Mouse (Mus musculus) midbrain, embryonic 11.5 days (tissue): ENCODE results near the gene Srrt. TPM values are rescaled to one million over a fixed set of nuclear protein-coding genes. Genes with fewer than 3 reads are reported as not detected.

ENCODE experiments used
- ATAC-seq: fragments of 200-750 bp; cut with Nextera tagmentation; 2 replicates; pipeline ENCODE4 v1.8.0; 2017; ENCODE audit warnings: moderate TSS enrichment, moderate library complexity; ENCODE audit not compliant: low FRiP score
- DNase-seq: peaks from one replicate; pipeline ENCODE4 v3.0.0; 2015; ENCODE audit warnings: low spot score; ENCODE audit errors: missing footprints
- H3K27ac ChIP-seq: fragments of 300-500 bp; sonication (generic); 2 replicates; pipeline ENCODE4 v1.5.1; 2014; ENCODE audit warnings: low read depth, low read length
- H3K27me3 ChIP-seq: fragments of 300-500 bp; sonication (generic); 2 replicates; pipeline ENCODE4 v1.6.1; 2014; ENCODE audit warnings: mild to moderate bottlenecking, low read length, moderate library complexity, mixed read lengths; ENCODE audit not compliant: control insufficient read depth, insufficient read depth
- H3K36me3 ChIP-seq: fragments of 300-500 bp; sonication (generic); 2 replicates; pipeline ENCODE4 v1.6.1; 2014; ENCODE audit warnings: mild to moderate bottlenecking, low read length, moderate library complexity, mixed read lengths; ENCODE audit not compliant: control insufficient read depth, insufficient read depth
- H3K4me1 ChIP-seq: fragments of 300-500 bp; sonication (generic); 2 replicates; pipeline ENCODE4 v1.6.1; 2014; ENCODE audit warnings: low read length; ENCODE audit not compliant: control insufficient read depth, insufficient read depth
- H3K4me2 ChIP-seq: fragments of 300-500 bp; sonication (generic); 2 replicates; pipeline ENCODE4 v1.6.1; 2014; ENCODE audit warnings: mild to moderate bottlenecking, moderate library complexity
- H3K4me3 ChIP-seq: fragments of 300-500 bp; sonication (generic); 2 replicates; pipeline ENCODE4 v1.5.1; 2014; ENCODE audit warnings: low read depth, low read length
- H3K9ac ChIP-seq: fragments of 300-500 bp; sonication (generic); 2 replicates; pipeline ENCODE4 v1.6.1; 2014; ENCODE audit warnings: low read length
- H3K9me3 ChIP-seq: fragments of 300-500 bp; sonication (generic); 2 replicates; pipeline ENCODE4 v1.6.1; 2016; ENCODE audit warnings: low read length; ENCODE audit not compliant: control insufficient read depth
- WGBS: fragments of 180-500 bp; shearing (Covaris S2); extraction: QIAGEN DNeasy Blood & Tissue Kit; methylation state at CpG from one replicate; pipeline ENCODE4 v1.1.7; 2014; 5-methylcytosine and 5-hydroxymethylcytosine counted together
- polyA plus RNA-seq: library from polyadenylated mRNA; unstranded; fragments of >200 nt; fragmentation: Nextera tagmentation; extraction: Ambion mirVana; gene quantifications from 2 replicates; pipeline ENCODE4 v1.2.1, GENCODE M21; 2014

Gene Srrt
- polyA plus RNA-seq, 1 experiment from 2014 or later, result 154 TPM

GRCm38 (mm10) chr5:137330910-137331309 lies 23.4 kb upstream of the Srrt start:
- Histone ChIP-seq H3K36me3 (no peaks in the 10 kb centered on the region), H3K4me1 (peaks cover 4% of the 10 kb centered on the region), H3K27ac (no peak overlapping the region), H3K4me2 (no peak overlapping the region), H3K4me3 (no peak overlapping the region), H3K9me3 (no peaks in the 10 kb centered on the region), H3K27me3 (no peaks in the 10 kb centered on the region), H3K9ac (no peak overlapping the region)
- ATAC-seq (no peak), DNase-seq (no peak)
- WGBS, result 88% methylated on average over 7 of the region's 7 CpGs

GRCm38 (mm10) chr5:137320996-137321395 lies 13.5 kb upstream of the Srrt start:
- Histone ChIP-seq H3K36me3 (no peaks in the 10 kb centered on the region; the same call in 1 of the 2 replicates), H3K4me1 (no peaks in the 10 kb centered on the region), H3K9ac (no peak overlapping the region), H3K4me3 (no peak overlapping the region), H3K27me3 (no peaks in the 10 kb centered on the region), H3K9me3 (no peaks in the 10 kb centered on the region), H3K27ac (no peak overlapping the region), H3K4me2 (no peak overlapping the region)
- no peak for ATAC-seq
- DNase-seq, result no peak
- 90% methylated on average over 3 of the region's 3 CpGs for WGBS

- H3K27me3 ChIP-seq, result no peaks in the 10 kb centered on the region
- H3K4me1 ChIP-seq, result peaks cover 17% of the 10 kb centered on the region
- no peak overlapping the region for H3K9ac ChIP-seq
- no peak for DNase-seq
- 91% methylated on average over 1 of the region's 1 CpGs for WGBS
- no peak overlapping the region for H3K27ac ChIP-seq
- H3K4me2 ChIP-seq, result no peak overlapping the region
- no peaks in the 10 kb centered on the region for H3K9me3 ChIP-seq
- H3K36me3 ChIP-seq, result no peaks in the 10 kb centered on the region
- no peak overlapping the region for H3K4me3 ChIP-seq
- ATAC-seq, result no peak
These were observed 11.1 kb upstream of the Srrt start for GRCm38 (mm10) chr5:137318570-137318969.

GRCm38 (mm10) chr5:137317361-137317760 lies 9.9 kb upstream of the Srrt start:
- Histone ChIP-seq H3K4me3 (no peak overlapping the region), H3K36me3 (no peaks in the 10 kb centered on the region)

GRCm38 (mm10) chr5:137315084-137315903 lies 7.8 kb upstream of the Srrt start:
- Histone ChIP-seq H3K9ac (peak overlapping the region; percentile 86), H3K4me1 (peaks cover 28% of the 10 kb centered on the region), H3K27ac (no peak overlapping the region), H3K4me2 (peak overlapping the region; percentile 84; the same call in 1 of the 2 replicates), H3K36me3 (peaks cover 2% of the 10 kb centered on the region; the same call in 1 of the 2 replicates), H3K4me3 (no peak overlapping the region), H3K27me3 (no peaks in the 10 kb centered on the region), H3K9me3 (no peaks in the 10 kb centered on the region)
- peak; percentile 89 for DNase-seq
- no peak; the same call in 1 of the 2 replicates for ATAC-seq
- 45% methylated on average over 30 of the region's 30 CpGs for WGBS

More at GRCm38 (mm10) chr5:137317361-137317760, 9.9 kb upstream of the Srrt start:
- no peak overlapping the region for H3K27ac ChIP-seq
- WGBS, result 90% methylated on average over 8 of the region's 8 CpGs
- no peaks in the 10 kb centered on the region for H3K9me3 ChIP-seq
- H3K27me3 ChIP-seq, result no peaks in the 10 kb centered on the region
- no peak overlapping the region for H3K9ac ChIP-seq
- no peak overlapping the region for H3K4me2 ChIP-seq
- no peak for DNase-seq
- no peak for ATAC-seq
- H3K4me1 ChIP-seq, result peaks cover 28% of the 10 kb centered on the region

- H3K4me3 ChIP-seq, result peak within 1 kb of the TSS; percentile 57
- 11% methylated on average over 30 of the region's 30 CpGs for WGBS
- peaks cover 5% of the 10 kb centered on the region for H3K36me3 ChIP-seq
- H3K9me3 ChIP-seq, result no peaks in the 10 kb centered on the region
- H3K4me2 ChIP-seq, result peak within 1 kb of the TSS; percentile 84
- H3K27ac ChIP-seq, result peak within 1 kb of the TSS; percentile 67
- peak; percentile 99 for DNase-seq
- H3K27me3 ChIP-seq, result no peaks in the 10 kb centered on the region
- ATAC-seq, result peak; percentile 92
- H3K4me1 ChIP-seq, result peaks cover 28% of the 10 kb centered on the region
- H3K9ac ChIP-seq, result peak within 1 kb of the TSS; percentile 86
These were observed 7.0 kb upstream of the Srrt start, which contains the start of gene Trip6 for GRCm38 (mm10) chr5:137314193-137315083. Gene Trip6, minus strand, starts transcription at chr5:137314404.

- DNase-seq, result peak; percentile 89
- 4% methylated on average over 22 of the region's 22 CpGs for WGBS
- H3K36me3 ChIP-seq, result peaks cover 13% of the 10 kb centered on the region
These were observed 6.2 kb upstream of the Srrt start for GRCm38 (mm10) chr5:137313466-137314192.

GRCm38 (mm10) chr5:137308356-137308755 lies 882 bp upstream of the Srrt start:
- Histone ChIP-seq H3K4me2 (peak overlapping the region; percentile 48), H3K36me3 (peaks cover 19% of the 10 kb centered on the region), H3K27me3 (no peaks in the 10 kb centered on the region), H3K9ac (peak overlapping the region; percentile 94), H3K4me3 (peak overlapping the region; percentile 74; the same call in 1 of the 2 replicates), H3K27ac (peak overlapping the region; percentile 95; the same call in 1 of the 2 replicates), H3K9me3 (0 out of 2 replicates have a peak, but pooled peaks cover 2% of the 10 kb centered on the region), H3K4me1 (peaks cover 30% of the 10 kb centered on the region)
- no peak for DNase-seq
- 96% methylated on average over 4 of the region's 4 CpGs for WGBS
- ATAC-seq, result no peak

More at GRCm38 (mm10) chr5:137313466-137314192, 6.2 kb upstream of the Srrt start:
- H3K9ac ChIP-seq, result peak overlapping the region; percentile 86
- no peaks in the 10 kb centered on the region for H3K27me3 ChIP-seq
- peaks cover 28% of the 10 kb centered on the region for H3K4me1 ChIP-seq
- H3K4me3 ChIP-seq, result peak overlapping the region; percentile 57
- 0 out of 2 replicates have a peak, but pooled peaks cover 2% of the 10 kb centered on the region for H3K9me3 ChIP-seq
- H3K27ac ChIP-seq, result peak overlapping the region; percentile 67; the same call in 1 of the 2 replicates
- peak; percentile 75 for ATAC-seq
- H3K4me2 ChIP-seq, result peak overlapping the region; percentile 84
